Mouse (Mus musculus) G1E-ER4 (cell line): ENCODE data around the gene H2-K1. TPM values are rescaled to one million over a fixed set of nuclear protein-coding genes. Genes with fewer than 3 reads are reported as not detected.

Experiments used
- GATA1 ChIP-seq: IDR thresholded peaks from one replicate; pipeline ENCODE4 v1.8.0; 2012; ENCODE audit warnings: low read length, inconsistent platforms
- polyA plus RNA-seq: library from polyadenylated mRNA; stranded (reverse); fragments of >175 nt; gene quantifications from 2 replicates; pipeline ENCODE4 v1.2.3, GENCODE M21; 2012

The H2-K1 gene
- polyA plus RNA-seq, 1 experiment = not detected

- no peak for TF ChIP-seq GATA1
Observed at GRCm38 (mm10) chr17:34029890-34030595, 29.9 kb upstream of the H2-K1 start.

- no peak for TF ChIP-seq GATA1
Observed at GRCm38 (mm10) chr17:34029150-34029889, 29.2 kb upstream of the H2-K1 start.

- TF ChIP-seq GATA1 = no peak
Observed at GRCm38 (mm10) chr17:34028501-34029149, 28.5 kb upstream of the H2-K1 start.

- no peak for TF ChIP-seq GATA1
Observed at GRCm38 (mm10) chr17:34027656-34028223, 27.6 kb upstream of the H2-K1 start, which contains the start of gene H2-Ke6. Gene H2-Ke6 (minus strand): TSS chr17:34028060.

GRCm38 (mm10) chr17:34026917-34027655 is 26.9 kb upstream of the H2-K1 start:
- no peak for TF ChIP-seq GATA1

GRCm38 (mm10) chr17:34026221-34026620 is 26.1 kb upstream of the H2-K1 start:
- no peak for TF ChIP-seq GATA1

GRCm38 (mm10) chr17:34025756-34026151 is 25.6 kb upstream of the H2-K1 start:
- no peak for TF ChIP-seq GATA1

GRCm38 (mm10) chr17:34024861-34025755 is 25.0 kb upstream of the H2-K1 start:
- TF ChIP-seq GATA1 = no peak

GRCm38 (mm10) chr17:34024317-34024821 is 24.2 kb upstream of the H2-K1 start, which contains the start of gene Ring1:
Gene Ring1 (minus strand): TSS chr17:34024680.
- no peak for TF ChIP-seq GATA1

- no peak for TF ChIP-seq GATA1
Observed at GRCm38 (mm10) chr17:34023678-34024077, 23.5 kb upstream of the H2-K1 start.

- TF ChIP-seq GATA1 = no peak
Observed at GRCm38 (mm10) chr17:34022987-34023386, 22.8 kb upstream of the H2-K1 start.

GRCm38 (mm10) chr17:34022414-34022783 is 22.3 kb upstream of the H2-K1 start:
- TF ChIP-seq GATA1 = no peak

- TF ChIP-seq GATA1 = no peak
Observed at GRCm38 (mm10) chr17:34021539-34022413, 21.6 kb upstream of the H2-K1 start.
